Mouse (Mus musculus) layer of hippocampus, postnatal 25 days (tissue): ENCODE data around the gene Gm10642. TPM values are rescaled to one million over a fixed set of nuclear protein-coding genes. Genes with fewer than 3 reads are reported as not detected.

ENCODE experiments used
- DNase-seq, 2 experiments: peaks; one replicate each; pipeline ENCODE4 v3.0.0; 2022; ENCODE audit warnings: mixed read lengths in 2 of 2, low spot score in 1 of 2; ENCODE audit errors: extremely low spot score in 1 of 2
- total RNA-seq, 2 experiments: library from RNA; stranded (reverse); gene quantifications; 2 replicates each; pipeline ENCODE4 v1.2.3; 2021

Gm10642 gene
- total RNA-seq, 2 experiments from 2014 or later: 0.96 to 1.0 TPM

- no peak for DNase-seq
Observed at GRCm38 (mm10) chr9:70671772-70672579, 15.9 kb downstream of the Gm10642 start.

DNA sequence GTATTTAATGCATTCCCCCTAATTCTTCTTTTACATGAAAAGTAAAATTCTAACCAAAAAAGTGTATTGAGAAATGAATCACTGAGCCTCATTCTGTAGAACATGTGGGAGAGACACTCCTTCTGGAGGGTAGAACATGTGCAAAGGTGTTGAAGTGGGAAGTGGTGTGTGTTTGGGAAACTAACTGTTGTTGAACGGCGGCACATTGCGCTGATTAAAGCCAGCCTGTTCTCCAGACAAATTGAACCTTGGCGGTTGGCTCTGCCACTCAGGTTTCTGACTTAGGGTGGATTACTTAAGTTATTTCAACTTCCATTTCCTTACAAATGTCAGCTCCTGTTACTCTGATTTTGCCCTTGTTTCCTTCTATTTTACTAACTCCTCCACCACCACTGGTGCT is 17.6 kb downstream of the Gm10642 start:
- DNase-seq: no peak

GRCm38 (mm10) chr9:70675117-70675516 is 19.1 kb downstream of the Gm10642 start:
- DNase-seq: no peak

- DNase-seq: no peak
Observed at GRCm38 (mm10) chr9:70675961-70676360, 19.9 kb downstream of the Gm10642 start.

- peak; percentile 92 to 97 for DNase-seq
Observed at GRCm38 (mm10) chr9:70678682-70679131, 22.7 kb downstream of the Gm10642 start, which contains the start of gene Adam10. Adam10 (plus strand) TSS chr9:70678997.

DNA sequence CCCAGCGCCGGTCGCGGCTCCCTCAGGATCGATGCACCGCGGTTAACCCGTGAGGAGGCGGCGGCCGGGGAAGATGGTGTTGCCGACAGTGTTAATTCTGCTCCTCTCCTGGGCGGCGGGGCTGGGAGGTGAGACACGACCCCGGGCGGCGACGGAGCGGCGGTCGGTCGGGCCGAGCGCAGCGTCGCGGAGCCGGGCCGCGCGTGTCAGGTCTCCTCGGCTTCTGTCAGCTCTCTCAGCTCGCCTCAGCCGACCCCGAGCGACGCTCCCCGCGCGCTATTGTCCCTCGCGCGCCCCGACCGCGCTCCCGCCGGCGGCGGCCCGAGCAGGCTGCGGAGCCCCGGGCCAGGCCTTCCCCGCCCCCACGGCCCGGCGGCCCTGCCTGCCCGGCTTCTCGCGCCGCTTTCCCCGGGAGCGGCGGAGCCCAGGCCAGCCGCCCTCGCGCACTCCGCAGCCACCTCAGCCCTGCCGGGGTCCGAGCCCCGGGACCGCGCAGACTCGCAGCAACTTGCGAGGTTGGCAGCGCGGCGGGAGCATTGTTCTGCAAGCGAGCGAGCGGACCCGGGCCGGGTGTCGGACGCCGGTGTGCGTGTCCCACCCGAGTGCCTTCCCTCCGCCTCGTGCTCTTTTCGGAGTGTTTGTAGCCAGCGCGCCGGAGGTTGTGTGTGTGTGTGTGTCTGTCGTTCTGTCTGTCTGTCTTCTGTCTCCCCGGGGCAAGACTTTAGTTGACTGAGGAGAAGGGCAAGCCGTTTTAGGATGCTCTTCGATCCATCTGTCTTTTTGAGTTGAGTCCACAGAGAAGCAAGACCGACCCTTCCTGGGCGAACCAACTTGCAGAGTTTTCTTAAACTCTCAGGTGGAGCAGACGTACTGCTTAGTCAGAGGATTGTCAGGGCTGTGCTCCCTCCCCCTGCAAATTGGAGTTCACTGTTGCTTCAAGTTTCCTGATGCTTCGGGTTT is 23.4 kb downstream of the Gm10642 start:
- peak in 1 of 2 experiments; percentile 26 for DNase-seq

DNA sequence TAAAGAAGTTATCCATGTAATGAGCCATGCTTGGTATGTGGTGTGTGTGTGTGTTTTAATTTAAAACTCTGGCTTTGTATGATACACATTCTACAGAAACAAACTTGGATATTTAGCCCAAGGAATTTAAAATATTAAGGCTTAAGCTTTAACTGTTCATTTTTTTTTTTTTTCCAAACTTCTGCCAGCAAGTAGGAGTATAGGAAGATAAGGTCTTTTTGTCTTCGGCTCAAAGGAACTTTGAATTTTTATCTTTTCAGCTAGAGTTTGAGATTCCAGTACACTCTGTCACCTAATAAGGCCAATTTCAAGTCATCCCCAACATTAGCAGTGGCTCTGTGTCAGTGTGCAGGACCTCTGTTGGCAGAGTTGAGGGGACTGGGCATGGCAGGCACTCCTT is 26.2 kb downstream of the Gm10642 start:
- no peak for DNase-seq

GRCm38 (mm10) chr9:70688301-70688968 is 32.4 kb downstream of the Gm10642 start:
- DNase-seq: no peak

DNA sequence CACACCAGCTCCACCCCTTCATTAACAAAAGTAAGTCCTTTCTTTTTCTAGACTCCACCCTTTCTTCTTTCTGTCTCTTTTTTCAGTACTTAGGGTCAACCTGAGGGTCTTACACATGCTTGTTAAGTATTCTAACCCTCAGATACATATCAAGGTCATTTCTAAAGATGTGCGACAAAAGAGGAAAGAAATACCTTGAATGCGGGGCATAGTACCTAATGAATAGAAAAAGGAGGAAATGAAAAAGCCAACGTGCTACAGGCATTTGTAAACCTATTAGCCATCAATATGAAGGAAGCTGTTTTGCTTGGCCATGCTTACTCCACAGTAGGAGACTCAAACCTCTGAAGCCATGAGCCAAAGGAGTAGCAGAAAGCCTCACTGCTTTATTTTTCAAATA is 33.9 kb downstream of the Gm10642 start:
- no peak for DNase-seq

DNA sequence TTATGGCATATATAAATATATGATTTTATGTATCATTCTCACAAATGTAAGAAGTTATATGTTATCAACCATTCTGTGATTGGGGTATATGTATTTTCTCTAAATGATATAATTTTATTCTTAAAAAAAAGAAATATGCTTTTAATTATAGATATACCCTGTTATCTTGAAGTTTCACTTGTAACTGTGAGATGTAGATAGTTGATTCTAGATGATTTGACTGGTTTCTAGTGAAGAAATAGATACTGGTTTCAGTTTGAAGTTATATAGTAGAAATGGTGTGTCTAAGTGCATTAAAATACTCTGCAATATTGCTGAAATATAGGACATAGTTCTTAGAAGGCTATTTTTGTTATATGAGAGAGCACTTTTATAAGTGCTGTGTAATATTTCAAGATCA is 34.5 kb downstream of the Gm10642 start:
- no peak for DNase-seq

- DNase-seq: no peak
Observed at GRCm38 (mm10) chr9:70691772-70692693, 36.0 kb downstream of the Gm10642 start.

GRCm38 (mm10) chr9:70695723-70696122 is 39.7 kb downstream of the Gm10642 start:
- DNase-seq: no peak

DNA sequence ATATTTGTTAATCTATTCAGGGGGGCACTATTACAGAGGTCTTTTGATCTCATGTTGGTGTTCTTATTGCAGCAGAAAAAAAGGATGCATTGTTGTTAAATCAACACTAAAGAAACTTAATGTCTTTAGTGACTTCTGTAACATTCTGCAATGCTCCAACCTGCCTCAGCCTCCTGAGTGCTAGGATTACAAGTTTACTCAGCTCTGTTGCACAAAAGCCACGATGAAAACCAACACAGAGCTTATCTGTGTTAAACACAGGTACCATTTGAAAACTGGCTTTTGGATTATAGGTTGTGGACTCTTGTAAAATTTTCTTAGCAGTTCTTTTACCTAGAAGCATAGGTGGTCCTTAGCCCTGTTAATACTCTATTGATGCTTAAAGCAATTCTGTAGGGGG is 42.0 kb downstream of the Gm10642 start:
- no peak for DNase-seq

DNA sequence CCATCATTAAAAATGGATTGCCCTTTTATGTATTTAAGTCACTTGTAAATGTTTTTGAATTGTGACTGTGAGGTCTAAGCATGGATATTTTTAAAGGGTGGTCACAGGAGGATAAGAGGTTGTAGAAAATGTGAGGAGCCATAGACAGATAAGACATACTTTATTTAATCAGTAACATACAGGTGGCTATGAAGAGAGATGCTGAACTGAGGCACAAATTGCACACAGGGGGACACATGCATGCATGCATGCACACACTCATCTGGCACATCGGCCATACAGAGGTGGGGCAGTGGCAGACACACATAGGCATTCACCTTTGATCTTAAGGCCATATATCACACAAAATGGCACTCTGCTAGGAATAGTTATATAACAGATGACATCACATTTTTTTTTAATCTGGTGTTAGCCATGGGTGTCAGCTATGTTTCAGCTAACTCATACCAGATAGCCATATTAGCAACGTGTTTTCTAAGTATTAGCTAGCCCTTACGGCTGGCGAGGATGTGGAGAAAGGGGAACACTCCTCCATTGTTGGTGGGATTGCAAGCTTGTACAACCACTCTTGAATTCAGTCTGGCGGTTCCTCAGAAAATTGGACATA is 47.6 kb downstream of the Gm10642 start:
- no peak for DNase-seq

DNA sequence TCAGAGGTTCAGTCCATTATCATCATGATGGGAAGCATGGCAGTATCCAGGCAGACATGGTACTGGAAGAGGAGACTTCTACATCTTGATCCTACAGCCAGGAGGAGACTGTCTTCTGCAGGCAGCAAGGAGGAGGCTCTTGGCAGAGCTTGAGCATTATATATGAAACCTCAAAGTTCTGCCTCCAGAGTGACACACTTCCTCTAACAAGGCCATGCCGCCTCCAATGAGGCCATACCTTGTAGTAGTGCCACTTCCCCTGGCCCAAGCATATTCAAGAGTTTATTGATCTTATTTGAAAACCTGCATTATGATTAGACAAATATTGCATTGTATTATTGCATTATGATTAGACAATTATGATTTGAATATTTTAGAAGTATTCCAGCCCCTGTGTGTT is 50.4 kb downstream of the Gm10642 start:
- no peak for DNase-seq
